In the genomic region with DNA sequence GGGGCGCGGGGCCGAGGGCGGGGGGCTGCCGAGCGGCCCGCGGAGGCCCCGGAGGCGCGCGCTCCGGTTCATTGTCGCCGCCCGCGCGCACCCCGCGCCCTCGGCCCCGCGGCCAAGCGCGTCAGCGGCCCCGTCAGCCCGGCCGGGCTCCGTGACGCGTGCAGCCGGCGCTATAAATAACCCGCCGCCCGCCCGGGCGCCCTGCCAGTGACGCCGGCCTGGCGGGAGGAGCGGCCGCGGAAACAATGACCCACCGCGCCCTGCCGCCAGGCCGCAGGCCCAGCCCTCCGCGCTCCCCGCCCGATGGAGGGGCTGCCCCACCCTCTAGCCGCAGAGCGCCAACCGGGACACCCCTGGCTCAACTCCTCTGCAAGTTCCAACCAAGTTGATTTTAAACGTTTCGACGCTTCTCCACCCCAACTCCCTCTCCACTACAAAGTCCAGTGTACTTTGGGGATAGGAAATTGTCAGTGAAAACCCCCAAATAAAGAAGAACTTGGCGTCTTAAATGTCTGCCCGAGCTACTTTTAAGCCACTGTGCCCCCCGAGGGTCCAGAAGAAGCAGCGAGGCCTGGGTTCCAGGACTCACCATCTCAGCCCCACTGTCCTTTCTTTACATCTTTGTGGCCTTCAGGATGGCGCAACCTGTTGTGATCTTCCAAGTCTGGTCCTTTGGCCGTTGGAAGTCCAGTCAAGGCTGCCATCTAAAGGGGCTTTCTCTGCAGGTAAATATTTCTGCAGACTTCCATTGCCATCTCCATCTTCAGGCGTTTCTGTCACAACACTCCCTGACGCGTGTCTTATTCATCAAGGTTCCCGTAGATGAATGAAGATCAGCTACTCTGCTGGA, we compare ENCODE assay signal across 7 mouse cellular contexts. TPM values are rescaled to one million over a fixed set of nuclear protein-coding genes. Genes with fewer than 3 reads are reported as not detected.
A peak's percentile ranks its signal among the peaks of the same experiment; 100 is the strongest.
DNase-seq lines count a peak whose midpoint lies in the region; ATAC-seq lines count a peak whose summit lies in the region.

Nr4a2 (minus strand) TSS at position 13 of the 850 bp plus-strand sequence.

- peak within 1 kb of the TSS; percentile 74 for H3K9ac ChIP-seq in hindbrain, embryonic 14.5 days

- no peaks in the 10 kb centered on the region for H3K9me3 ChIP-seq in hindbrain, embryonic 14.5 days (ENCODE audit: control insufficient read depth, low read length)

- H3K4me3 ChIP-seq in hindbrain, embryonic 14.5 days (replicated peaks; ENCODE audit: low read length): peak within 1 kb of the TSS; percentile 84

- 0 out of 2 replicates have a peak, but pooled peaks cover 5% of the 10 kb centered on the region for H3K4me1 ChIP-seq in hindbrain, embryonic 14.5 days (replicated peaks; ENCODE audit: control insufficient read depth, insufficient read depth, low read length)

- H3K36me3 ChIP-seq in hindbrain, embryonic 14.5 days (replicated peaks; ENCODE audit: control insufficient read depth, insufficient read depth): no peaks in the 10 kb centered on the region

- ATAC-seq in hindbrain, embryonic 14.5 days (ENCODE audit: low FRiP score): peak; percentile 90
- ATAC-seq in megakaryocyte, adult 5-6 weeks (ENCODE audit: poor library complexity, severe bottlenecking): peak; percentile 90

- DNase-seq in R1 (ENCODE audit: low read depth, low spot score): peak; percentile 70
- peak; percentile 88 for DNase-seq in cerebellum, adult 9-11 months
- DNase-seq in frontal cortex, postnatal 36 days (ENCODE audit: low spot score in 2 of 2): peak; percentile 47 to 49
- DNase-seq in hindbrain, embryonic 14.5 days (ENCODE audit: low spot score): peak; percentile 74
- DNase-seq in left cerebral cortex, adult 8-10 months (ENCODE audit: low spot score in 2 of 2): no peak
- peak; percentile 49 for DNase-seq in right cerebral cortex, postnatal 14 days

- peak within 1 kb of the TSS; percentile 98 for H3K4me2 ChIP-seq in hindbrain, embryonic 14.5 days (replicated peaks)

- peaks cover 28% of the 10 kb centered on the region for H3K27me3 ChIP-seq in hindbrain, embryonic 14.5 days (ENCODE audit: control insufficient read depth, insufficient read depth, low read length)

- 6% methylated on average over 60 of the region's 69 CpGs for WGBS in hindbrain, embryonic 14.5 days

- peak within 1 kb of the TSS; percentile 32; the same call in 1 of the 2 replicates for H3K27ac ChIP-seq in hindbrain, embryonic 14.5 days

RNA-seq across cellular contexts. Expression of gene Nr4a2, which starts in this region (rescaled TPM):
- polyA plus RNA-seq in hindbrain, embryonic 14.5 days (2014; fragmentation: Nextera tagmentation; extraction: Ambion mirVana): 20.7 and 21.0 TPM in 2 replicates
- 10 to 100 TPM; 31.6 to 40.2 (median 39.3) TPM for total RNA-seq in left cerebral cortex, adult 8-10 months (2022)
- 1.9 and 6.6 TPM in 2 replicates for total RNA-seq in megakaryocyte, adult 5-6 weeks (2015)
- total RNA-seq in megakaryocyte, adult 5-6 weeks (2017): 1.7 and 1.8 TPM in 2 replicates

Comparison
In these comparisons a context has a peak if more than half of its experiments do, and no peak if none do; other contexts are left out.
1. RNA of gene Nr4a2 (total RNA-seq): 31.6 to 40.2 TPM in left cerebral cortex, adult 8-10 months; 1.7 to 6.6 TPM in megakaryocyte, adult 5-6 weeks; every median in the first group is over 4 times any median in the second.
2. DNase-seq: peak in R1 (single experiment), cerebellum, adult 9-11 months (single experiment), frontal cortex, postnatal 36 days (2 of 2), hindbrain, embryonic 14.5 days (single experiment) and right cerebral cortex, postnatal 14 days (single experiment); none in left cerebral cortex, adult 8-10 months (0 of 2).